Mouse (Mus musculus) erythroblast, embryonic 14.5 days (primary cell): ENCODE results near the gene Tmod2.

Experiments used
- GATA1 ChIP-seq: IDR thresholded peaks from 2 replicates; pipeline ENCODE4 v1.6.1; 2012; ENCODE audit warnings: low read length, inconsistent platforms, mixed read lengths
- TAL1 ChIP-seq: IDR thresholded peaks from 3 replicates; pipeline ENCODE4 v1.6.1; 2012; ENCODE audit warnings: low read length, inconsistent platforms, mixed read lengths

DNA sequence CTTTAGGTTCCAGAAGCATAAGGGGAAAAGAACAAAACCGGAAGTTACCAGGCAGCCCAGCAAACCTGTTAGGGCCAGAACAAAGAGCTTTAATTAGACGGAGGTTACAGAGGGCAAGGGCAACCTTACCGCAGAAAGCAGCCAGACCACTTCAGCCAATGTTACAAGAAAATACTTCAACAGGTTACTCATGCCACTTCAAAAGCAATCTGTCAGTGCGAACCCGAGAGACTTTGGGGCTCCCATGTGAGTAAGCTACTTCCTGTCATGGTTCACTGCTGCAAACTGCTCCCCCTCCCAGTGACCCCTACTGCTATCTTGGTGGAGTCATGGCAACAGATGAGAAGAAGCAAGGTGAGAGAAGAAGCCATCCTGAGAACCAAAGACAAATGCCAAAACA, 69.6 kb downstream of the Tmod2 start:
- TF ChIP-seq GATA1 (no peak), TAL1 (no peak)
